Mouse (Mus musculus) frontal cortex, postnatal 14 days (tissue): ENCODE measurements around the gene Sec24a.
"Not testable (repeated sequence)": the region's sequence is repeated elsewhere in the genome, so short reads cannot be mapped to it uniquely, and the experiment has no call there.

Experiments
- DNase-seq, 2 experiments: peaks; one replicate each; pipeline ENCODE4 v3.0.0; 2022; ENCODE audit warnings: low spot score in 2 of 2

Gene Sec24a

DNA sequence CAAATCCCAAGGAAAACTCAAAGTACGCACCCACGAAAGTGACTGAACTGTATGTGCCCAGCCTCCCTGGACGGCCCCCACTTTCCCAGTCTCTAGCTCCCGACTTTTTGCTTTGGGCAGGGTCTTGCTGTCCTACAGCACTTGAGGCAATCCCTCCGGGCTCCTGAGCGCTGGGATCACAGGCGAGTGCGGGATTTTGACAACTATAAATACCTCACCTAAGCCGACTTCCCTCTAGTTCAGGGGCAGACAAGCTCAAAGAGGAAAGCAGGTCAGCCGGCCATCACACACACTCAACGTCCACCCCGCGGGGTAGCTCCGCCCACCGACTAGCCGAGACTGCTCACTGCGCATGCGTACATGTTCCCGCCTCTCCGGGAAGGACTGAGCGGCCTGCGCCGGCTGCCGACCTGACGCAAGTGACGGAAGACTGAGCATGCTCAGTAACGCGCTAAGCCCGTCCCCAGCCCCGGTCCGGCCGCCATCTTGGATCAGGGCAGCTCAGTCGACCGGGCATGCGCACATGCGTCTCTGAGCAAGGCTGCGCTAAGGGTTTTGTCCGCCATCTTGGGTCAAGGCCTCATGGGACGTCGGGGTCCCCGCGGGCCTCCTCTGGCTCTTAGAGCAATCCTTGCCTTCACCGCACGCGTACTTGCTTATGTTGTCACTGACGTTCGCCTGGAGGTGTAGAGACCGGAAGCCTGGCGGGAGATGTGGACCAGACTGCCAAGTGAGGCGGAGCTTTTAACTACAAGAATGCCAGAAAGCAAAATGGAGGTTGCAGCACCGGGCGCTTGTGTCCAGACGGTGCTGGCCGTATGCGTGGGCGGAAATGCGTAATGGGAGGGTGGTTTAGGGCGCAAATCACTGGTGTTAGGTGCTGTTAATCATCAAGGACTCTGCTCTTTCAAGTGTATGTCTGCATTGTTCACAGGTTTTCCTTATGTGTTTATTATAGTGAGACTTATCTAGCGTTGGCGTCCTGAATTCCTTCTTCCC is 74.8 kb downstream of the Sec24a start, which contains the start of gene 0610009B22Rik:
TSS of gene 0610009B22Rik (minus strand) at position 545 of the 999 bp plus-strand sequence.
- DNase-seq, result peak; percentile 99 to 100

- DNase-seq, result no peak
Measured at GRCm38 (mm10) chr11:51681976-51682374, 81.5 kb downstream of the Sec24a start.

DNA sequence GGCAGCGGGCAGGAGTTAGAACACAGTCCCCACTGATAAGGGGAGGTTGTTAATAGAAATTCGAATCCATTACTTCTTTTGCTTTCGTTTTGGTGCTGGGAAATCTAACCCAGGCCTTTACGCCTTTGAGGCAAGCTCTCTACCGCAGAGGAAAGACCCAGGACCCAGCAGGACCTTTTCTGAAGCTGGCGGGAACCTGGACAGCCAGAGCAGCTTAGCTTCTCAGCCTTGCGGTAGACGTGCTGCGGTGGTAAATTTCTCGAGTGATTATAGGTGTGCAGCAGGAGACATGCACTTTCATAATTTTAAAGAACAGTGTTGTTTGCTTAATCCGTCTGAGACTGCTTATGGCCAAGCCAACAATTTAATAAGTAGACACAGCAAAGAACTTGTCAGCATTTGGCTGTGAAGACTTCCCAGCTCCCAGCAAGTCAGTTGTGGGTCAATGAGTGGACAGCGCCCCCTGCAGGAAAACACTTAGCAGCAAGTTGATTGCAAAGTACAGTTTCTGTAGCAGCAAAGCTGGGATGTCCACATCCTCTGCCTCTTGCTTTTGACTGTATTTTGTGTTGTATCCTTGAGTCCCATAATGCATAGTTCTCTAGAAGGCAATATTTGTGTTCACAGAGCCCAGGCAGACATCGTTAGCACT is 82.0 kb downstream of the Sec24a start:
- peak; percentile 41 to 88 for DNase-seq

DNA sequence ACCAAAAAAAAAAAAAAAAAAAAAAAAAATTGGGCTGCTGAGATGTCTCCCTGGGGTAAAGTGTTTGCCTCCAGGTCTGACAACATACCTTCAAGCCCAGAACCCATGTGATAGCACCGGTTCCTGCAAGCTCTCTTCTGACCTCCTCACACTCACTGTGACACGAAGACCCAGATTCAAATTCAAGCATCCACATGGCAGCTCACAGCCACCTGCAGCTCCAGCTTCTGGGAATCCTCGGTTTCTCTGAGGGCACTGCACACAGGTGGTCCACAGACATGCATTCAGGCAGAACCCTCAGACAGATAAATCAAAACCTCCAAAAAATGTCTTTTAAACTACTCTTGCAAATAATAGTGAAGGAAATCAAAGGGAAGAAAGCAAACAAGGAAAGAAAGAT is 84.0 kb downstream of the Sec24a start:
- DNase-seq, result no peak

DNA sequence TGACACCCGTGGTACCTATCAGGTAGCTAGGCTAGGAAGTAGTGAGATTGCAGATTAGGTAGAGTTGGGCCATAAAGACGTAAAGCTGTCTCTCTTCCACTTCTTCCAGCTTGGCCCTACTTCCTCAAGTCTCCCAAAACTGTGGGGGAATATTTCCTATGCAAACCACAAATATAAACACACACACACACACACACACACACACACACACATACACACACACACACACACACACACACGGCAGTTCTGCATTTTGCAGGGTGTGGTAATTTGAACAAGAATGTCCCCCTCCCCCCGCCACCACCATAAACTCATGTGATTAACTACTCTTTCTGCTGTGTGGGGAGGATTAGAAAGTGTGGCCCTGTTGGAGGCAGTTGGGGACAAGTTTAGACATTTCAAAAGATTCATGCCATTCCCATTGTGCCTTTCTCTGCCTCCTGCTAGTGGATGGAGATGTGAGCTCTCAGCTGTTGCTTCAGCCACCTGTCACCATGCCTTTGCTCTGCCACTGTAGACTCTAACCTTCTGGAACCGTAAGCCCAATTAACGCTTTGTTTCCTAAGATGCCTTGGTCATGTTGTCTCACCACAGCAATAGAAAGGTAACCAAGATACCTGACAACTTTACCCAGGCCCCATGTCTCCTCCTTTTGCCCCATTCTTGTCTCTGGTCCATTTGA is 85.6 kb downstream of the Sec24a start:
- no peak for DNase-seq

DNA sequence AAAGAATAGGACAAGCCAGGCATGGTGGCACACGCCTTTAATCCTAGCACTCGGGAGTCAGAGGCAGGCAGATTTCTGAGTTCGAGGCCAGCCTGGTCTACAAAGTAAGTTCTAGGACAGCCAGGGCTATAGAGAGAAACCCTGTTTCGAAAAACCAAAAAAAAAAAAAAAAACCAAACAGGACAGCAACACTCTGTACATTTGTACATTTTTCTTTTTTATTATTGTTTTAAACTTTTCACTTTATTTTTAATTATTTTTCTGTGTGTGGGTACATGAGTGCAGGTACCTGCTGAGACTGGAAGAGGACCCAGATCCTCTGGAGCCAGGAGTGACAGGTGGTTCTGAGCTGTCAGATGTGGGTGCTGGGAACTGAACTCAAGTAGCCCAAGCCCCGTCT is 88.0 kb downstream of the Sec24a start:
- DNase-seq, result no peak

- no peak for DNase-seq
Measured at GRCm38 (mm10) chr11:51673291-51673690, 90.1 kb downstream of the Sec24a start.

DNA sequence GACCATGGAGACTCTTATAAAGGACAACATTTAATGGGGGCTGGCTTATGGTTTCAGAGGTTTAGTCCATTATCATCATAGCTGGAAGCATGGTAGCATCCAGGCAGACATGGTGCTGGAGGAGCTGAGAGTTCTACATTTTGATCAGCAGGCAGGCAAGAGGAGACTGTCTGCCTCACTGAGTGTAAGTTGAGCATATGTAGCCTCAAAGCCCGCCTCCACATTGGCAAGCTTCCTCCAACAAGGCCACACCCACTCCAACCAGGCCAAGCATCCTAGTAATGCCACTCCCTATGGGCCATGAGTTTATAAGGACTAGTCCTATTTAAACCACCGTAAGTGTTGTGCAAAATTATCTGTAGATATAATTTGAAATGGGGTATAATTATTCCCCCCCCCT is 92.1 kb downstream of the Sec24a start:
- no peak for DNase-seq

DNA sequence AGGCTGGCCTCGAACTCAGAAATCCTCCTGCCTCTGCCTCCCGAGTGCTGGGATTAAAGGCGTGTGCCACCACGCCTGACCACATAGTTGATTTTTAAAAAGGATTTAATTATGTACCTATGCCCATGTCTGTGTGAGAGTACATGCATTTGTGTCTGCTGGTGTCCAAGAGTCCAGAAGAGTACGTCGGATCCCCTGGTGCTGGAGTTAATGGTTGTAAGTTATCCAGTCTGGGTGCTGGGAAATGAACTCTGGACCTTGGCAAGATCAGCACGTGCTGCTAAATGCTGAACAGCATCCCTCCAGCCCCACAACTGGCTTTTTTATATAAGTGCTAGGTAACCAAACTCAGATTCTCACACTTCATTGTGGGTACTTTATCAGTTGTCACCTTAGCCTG is 92.6 kb downstream of the Sec24a start:
- no peak for DNase-seq

DNA sequence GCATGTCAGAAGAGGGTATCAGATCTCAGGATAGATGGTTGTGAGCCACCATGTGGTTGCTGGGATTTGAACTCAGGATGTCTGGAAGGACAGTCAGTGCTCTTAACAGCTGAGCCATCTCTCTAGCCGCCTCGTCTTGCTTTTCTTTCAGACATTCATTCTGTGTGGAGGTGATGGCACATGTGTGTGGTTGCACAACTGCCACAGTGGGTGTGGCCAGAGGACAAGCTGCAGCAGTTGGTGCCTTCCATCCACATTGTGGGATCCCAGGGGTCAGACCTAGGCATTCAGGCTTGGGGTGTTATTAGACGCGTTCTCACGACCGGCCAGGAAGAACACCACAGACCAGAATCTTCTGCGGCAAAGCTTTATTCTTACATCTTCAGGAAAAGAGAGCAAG is 98.7 kb downstream of the Sec24a start:
- not testable (repeated sequence) for DNase-seq

DNA sequence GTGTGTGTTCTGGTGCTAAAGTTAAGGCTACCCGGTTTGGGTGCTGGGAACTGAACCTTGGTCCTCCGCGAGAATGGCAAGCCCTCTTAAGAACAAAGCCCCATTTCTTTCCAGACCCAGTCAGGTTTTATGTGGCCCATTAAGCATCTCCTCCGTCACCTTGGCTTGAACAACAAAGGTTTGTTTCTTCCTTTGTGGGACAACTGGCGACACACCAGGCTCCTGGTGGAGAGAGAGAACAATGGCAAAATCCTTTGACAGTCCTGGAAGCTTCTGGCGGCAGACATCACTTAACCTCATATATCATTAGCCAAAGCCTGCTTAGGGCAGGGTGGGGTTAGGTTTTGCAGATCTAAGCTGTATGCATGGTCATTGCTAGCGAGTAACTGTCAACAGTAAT is 100.8 kb downstream of the Sec24a start:
- DNase-seq, result no peak

- DNase-seq, result no peak
Measured at GRCm38 (mm10) chr11:51661867-51662365, 101.5 kb downstream of the Sec24a start.

GRCm38 (mm10) chr11:51658705-51659104 is 104.7 kb downstream of the Sec24a start:
- DNase-seq, result no peak

- no peak for DNase-seq
Measured at GRCm38 (mm10) chr11:51658291-51658690, 105.1 kb downstream of the Sec24a start.

- no peak for DNase-seq
Measured at GRCm38 (mm10) chr11:51656798-51657521, 106.5 kb downstream of the Sec24a start.

- DNase-seq, result no peak
Measured at GRCm38 (mm10) chr11:51654891-51655290, 108.5 kb downstream of the Sec24a start.

DNA sequence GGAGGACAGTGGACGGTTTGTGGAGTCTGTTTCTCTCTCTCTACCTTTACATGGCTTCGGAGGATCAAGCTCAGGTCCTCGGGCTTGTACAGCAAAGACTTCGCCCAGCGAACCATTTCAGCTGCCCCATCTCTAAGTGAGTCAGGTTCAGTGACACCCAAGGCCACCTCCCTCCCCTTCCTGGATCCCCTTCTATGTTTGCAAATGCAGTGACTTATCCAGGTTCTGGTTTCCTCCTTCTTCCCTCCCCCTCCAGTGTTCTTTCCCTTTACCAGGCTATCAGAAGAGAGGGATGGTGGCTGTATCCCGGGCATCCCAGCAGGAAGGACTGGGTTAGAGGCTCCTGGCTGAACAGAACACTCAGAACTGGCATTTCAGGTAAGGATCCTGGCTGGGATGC is 109.7 kb downstream of the Sec24a start:
- no peak for DNase-seq

DNA sequence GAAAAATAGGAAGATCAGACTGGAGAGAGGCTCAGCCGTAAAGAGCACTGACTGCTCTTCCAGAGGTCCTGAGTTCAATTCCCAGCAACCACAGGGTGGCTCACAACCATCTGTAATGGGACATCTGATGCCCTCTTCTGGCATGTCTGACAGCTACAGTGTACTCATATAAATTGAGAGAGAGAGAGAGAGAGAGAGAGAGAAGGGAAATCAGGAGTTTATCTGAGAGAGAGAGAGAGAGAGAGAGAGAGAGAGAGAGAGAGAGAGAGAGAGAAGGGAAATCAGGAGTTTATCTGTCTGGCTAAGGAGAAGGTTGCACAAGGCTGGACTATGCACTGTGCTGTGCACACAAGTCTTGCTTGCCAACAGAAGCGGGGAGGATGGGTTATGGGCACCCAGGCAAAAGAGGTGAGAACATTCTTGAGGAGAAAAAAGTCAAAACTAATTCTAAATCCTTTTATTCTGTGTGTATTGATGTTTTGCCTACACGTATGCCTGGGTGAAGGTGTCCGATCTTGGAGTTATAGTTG is 110.5 kb downstream of the Sec24a start:
- no peak for DNase-seq

DNA sequence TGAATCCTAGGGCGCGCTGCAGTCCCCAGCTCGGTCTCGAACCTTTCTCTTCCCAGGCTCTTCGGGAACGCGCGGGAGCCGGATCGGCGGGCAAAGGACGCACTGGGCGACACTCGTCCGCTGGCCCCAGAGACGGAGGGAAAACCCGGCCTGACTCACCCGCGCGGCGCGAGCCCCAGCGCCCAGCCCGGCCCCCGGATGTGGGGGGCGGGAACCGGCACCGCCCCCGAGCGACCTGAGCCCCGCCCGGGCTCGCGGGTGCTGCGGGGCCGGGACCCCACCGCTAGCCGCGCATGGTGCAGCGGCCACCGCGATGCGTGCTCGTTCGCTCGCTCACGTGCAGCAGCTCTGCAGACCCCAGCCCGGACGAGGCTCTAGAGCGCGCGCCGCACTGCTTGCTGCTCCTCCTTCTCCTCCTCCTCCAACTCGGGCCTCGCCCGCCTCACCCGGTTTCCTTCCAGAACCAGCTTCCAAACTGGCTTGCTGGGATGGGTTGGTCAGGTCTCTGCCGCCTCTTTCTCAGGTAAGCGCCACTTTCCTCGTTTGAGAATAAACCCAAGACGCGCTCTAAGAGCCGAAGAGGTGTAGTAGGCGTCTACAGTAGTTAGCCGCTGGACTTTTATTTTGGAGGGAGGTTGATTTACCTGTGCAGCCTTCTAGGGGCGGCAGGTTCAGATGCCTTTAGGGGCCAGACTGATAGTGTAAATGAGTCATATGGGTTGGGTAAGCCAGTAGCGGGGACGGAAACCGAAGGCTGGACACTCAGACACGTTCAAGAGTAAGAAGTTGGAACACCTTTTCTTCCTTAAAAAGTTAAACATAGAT is 112.5 kb downstream of the Sec24a start, which contains the start of the genes N4bp3 and D930048N14Rik:
TSS of gene N4bp3 (minus strand) at position 152 of the 825 bp plus-strand sequence.
TSS of gene D930048N14Rik (plus strand) at position 264 of the 825 bp plus-strand sequence.
- no peak for DNase-seq

GRCm38 (mm10) chr11:51650261-51650660 is 113.2 kb downstream of the Sec24a start:
- DNase-seq, result no peak
